Mouse (Mus musculus) limb, embryonic 12.5 days (tissue): ENCODE measurements at regions not wholly inside any gene's neighbourhood (a gene's known extent, or its start where the extent isn't known, plus 50 kb on each side); places are given as distances from the start of the nearest gene placed in this dataset.

ENCODE experiments used
- ATAC-seq: fragments of 200-750 bp; cut with Nextera tagmentation; 2 replicates; pipeline ENCODE4 v1.8.0; 2017; ENCODE audit warnings: low read depth, moderate TSS enrichment; ENCODE audit not compliant: insufficient number of reproducible peaks, insufficient read depth, low FRiP score, low TSS enrichment
- H3K27ac ChIP-seq: fragments of 300-500 bp; sonication (generic); 2 replicates; pipeline ENCODE4 v1.5.1; 2016; ENCODE audit warnings: mild to moderate bottlenecking, moderate library complexity
- H3K27me3 ChIP-seq: fragments of 300-500 bp; sonication (generic); 2 replicates; pipeline ENCODE4 v1.6.1; 2016; ENCODE audit warnings: mild to moderate bottlenecking, moderate library complexity
- H3K36me3 ChIP-seq: fragments of 300-500 bp; sonication (generic); 2 replicates; pipeline ENCODE4 v1.6.1; 2016; ENCODE audit warnings: mild to moderate bottlenecking, moderate library complexity
- H3K4me1 ChIP-seq: fragments of 300-500 bp; sonication (generic); replicated peaks from 2 replicates; pipeline ENCODE4 v1.6.1; 2016
- H3K4me2 ChIP-seq: fragments of 300-500 bp; sonication (generic); 2 replicates; pipeline ENCODE4 v1.6.1; 2016; ENCODE audit warnings: mild to moderate bottlenecking, moderate library complexity
- H3K4me3 ChIP-seq: fragments of 300-500 bp; sonication (generic); replicated peaks from 2 replicates; pipeline ENCODE4 v1.5.1; 2016; ENCODE audit warnings: mild to moderate bottlenecking
- H3K9ac ChIP-seq: fragments of 300-500 bp; sonication (generic); replicated peaks from 2 replicates; pipeline ENCODE4 v1.6.1; 2016; ENCODE audit warnings: mild to moderate bottlenecking, moderate library complexity
- H3K9me3 ChIP-seq: fragments of 300-500 bp; sonication (generic); 2 replicates; pipeline ENCODE4 v1.6.1; 2016; ENCODE audit warnings: mild to moderate bottlenecking, moderate library complexity
- WGBS: fragments of 180-500 bp; shearing (Covaris S2); methylation state at CpG from one replicate; pipeline ENCODE4 v1.1.7; 2016; 5-methylcytosine and 5-hydroxymethylcytosine counted together

- no peaks in the 10 kb centered on the region for H3K27me3 ChIP-seq
- H3K36me3 ChIP-seq: no peaks in the 10 kb centered on the region
- 90% methylated on average over 8 of the region's 8 CpGs for WGBS
- no peaks in the 10 kb centered on the region for H3K9me3 ChIP-seq
- H3K4me2 ChIP-seq: no peak overlapping the region
- no peaks in the 10 kb centered on the region for H3K4me1 ChIP-seq
- ATAC-seq: no peak
- H3K27ac ChIP-seq: no peak overlapping the region
- H3K4me3 ChIP-seq: no peak overlapping the region
- H3K9ac ChIP-seq: no peak overlapping the region
These were observed 272.2 kb downstream of the Sec61b start for GRCm38 (mm10) chr4:47746498-47747190.

- H3K27ac ChIP-seq: no peak overlapping the region
- H3K9me3 ChIP-seq: peaks cover 6% of the 10 kb centered on the region; the same call in 1 of the 2 replicates
- no peak overlapping the region for H3K4me2 ChIP-seq
- ATAC-seq: no peak
- WGBS: 81% methylated on average over 6 of the region's 6 CpGs
- no peak overlapping the region for H3K4me3 ChIP-seq
- no peaks in the 10 kb centered on the region for H3K27me3 ChIP-seq
- H3K9ac ChIP-seq: no peak overlapping the region
- H3K4me1 ChIP-seq: no peaks in the 10 kb centered on the region
- H3K36me3 ChIP-seq: no peaks in the 10 kb centered on the region
These were observed 272.6 kb upstream of the Nr4a3 start for GRCm38 (mm10) chr4:47772230-47772920.

- Histone ChIP-seq H3K4me1 (no peaks in the 10 kb centered on the region), H3K27ac (no peak overlapping the region), H3K4me2 (no peak overlapping the region), H3K27me3 (no peaks in the 10 kb centered on the region), H3K9ac (no peak overlapping the region), H3K4me3 (no peak overlapping the region), H3K36me3 (no peaks in the 10 kb centered on the region), H3K9me3 (peaks cover 6% of the 10 kb centered on the region; the same call in 1 of the 2 replicates)
- ATAC-seq: no peak
- WGBS: 91% methylated on average over 5 of the region's 5 CpGs
These were observed 270.3 kb upstream of the Nr4a3 start for GRCm38 (mm10) chr4:47774664-47775063.

- H3K4me2 ChIP-seq: no peak overlapping the region
- no peak for ATAC-seq
- no peaks in the 10 kb centered on the region for H3K27me3 ChIP-seq
- H3K4me3 ChIP-seq: no peak overlapping the region
- no peak overlapping the region for H3K27ac ChIP-seq
- H3K36me3 ChIP-seq: no peaks in the 10 kb centered on the region
- H3K9ac ChIP-seq: no peak overlapping the region
- H3K9me3 ChIP-seq: peaks cover 6% of the 10 kb centered on the region; the same call in 1 of the 2 replicates
- no peaks in the 10 kb centered on the region for H3K4me1 ChIP-seq
- WGBS: 82% methylated on average over 4 of the region's 4 CpGs
These were observed 263.9 kb upstream of the Nr4a3 start for GRCm38 (mm10) chr4:47781039-47781438.

- no peak overlapping the region for H3K4me2 ChIP-seq
- no peak for ATAC-seq
- 60% methylated on average over 4 of the region's 4 CpGs for WGBS
These were observed 248.0 kb upstream of the Nr4a3 start for GRCm38 (mm10) chr4:47796977-47797376.

GRCm38 (mm10) chr4:47799165-47799564 is 245.8 kb upstream of the Nr4a3 start:
- Histone ChIP-seq H3K36me3 (no peaks in the 10 kb centered on the region), H3K4me2 (no peak overlapping the region), H3K4me1 (no peaks in the 10 kb centered on the region), H3K9ac (no peak overlapping the region), H3K9me3 (no peaks in the 10 kb centered on the region), H3K27me3 (no peaks in the 10 kb centered on the region), H3K4me3 (no peak overlapping the region), H3K27ac (no peak overlapping the region)
- WGBS: 95% methylated on average over 5 of the region's 5 CpGs
- no peak for ATAC-seq

More at GRCm38 (mm10) chr4:47796977-47797376, 248.0 kb upstream of the Nr4a3 start:
- H3K9me3 ChIP-seq: no peaks in the 10 kb centered on the region
- H3K27me3 ChIP-seq: no peaks in the 10 kb centered on the region
- H3K27ac ChIP-seq: no peak overlapping the region
- no peaks in the 10 kb centered on the region for H3K36me3 ChIP-seq
- no peak overlapping the region for H3K9ac ChIP-seq
- no peak overlapping the region for H3K4me3 ChIP-seq
- no peaks in the 10 kb centered on the region for H3K4me1 ChIP-seq

- H3K9ac ChIP-seq: no peak overlapping the region
- H3K4me2 ChIP-seq: no peak overlapping the region
- ATAC-seq: no peak
- no peaks in the 10 kb centered on the region for H3K27me3 ChIP-seq
- no peaks in the 10 kb centered on the region for H3K9me3 ChIP-seq
- no peaks in the 10 kb centered on the region for H3K36me3 ChIP-seq
- no peak overlapping the region for H3K27ac ChIP-seq
- H3K4me1 ChIP-seq: no peaks in the 10 kb centered on the region
- WGBS: 61% methylated on average over 3 of the region's 3 CpGs
- no peak overlapping the region for H3K4me3 ChIP-seq
These were observed 241.8 kb upstream of the Nr4a3 start for GRCm38 (mm10) chr4:47803111-47803510.

- ATAC-seq: no peak
- no peaks in the 10 kb centered on the region for H3K27me3 ChIP-seq
- no peaks in the 10 kb centered on the region for H3K9me3 ChIP-seq
- WGBS: 19% methylated on average over 3 of the region's 3 CpGs
- no peaks in the 10 kb centered on the region for H3K4me1 ChIP-seq
- no peak overlapping the region for H3K9ac ChIP-seq
- no peak overlapping the region for H3K4me2 ChIP-seq
- no peaks in the 10 kb centered on the region for H3K36me3 ChIP-seq
- H3K27ac ChIP-seq: no peak overlapping the region
- no peak overlapping the region for H3K4me3 ChIP-seq
These were observed 237.1 kb upstream of the Nr4a3 start for GRCm38 (mm10) chr4:47807877-47808276.

GRCm38 (mm10) chr4:47814030-47814429 is 230.9 kb upstream of the Nr4a3 start:
- no peak for ATAC-seq
- no peaks in the 10 kb centered on the region for H3K4me1 ChIP-seq
- whole genome bisulfite sequencing: 79% methylated on average over 7 of the region's 7 CpGs

GRCm38 (mm10) chr4:47818371-47819159 is 226.4 kb upstream of the Nr4a3 start:
- WGBS: 91% methylated on average over 18 of the region's 18 CpGs
- H3K4me1 ChIP-seq: no peaks in the 10 kb centered on the region
- H3K9me3 ChIP-seq: no peaks in the 10 kb centered on the region
- no peak overlapping the region for H3K9ac ChIP-seq
- H3K4me2 ChIP-seq: no peak overlapping the region
- H3K27me3 ChIP-seq: no peaks in the 10 kb centered on the region
- no peaks in the 10 kb centered on the region for H3K36me3 ChIP-seq
- H3K4me3 ChIP-seq: no peak overlapping the region
- ATAC-seq: no peak
- H3K27ac ChIP-seq: no peak overlapping the region

More at GRCm38 (mm10) chr4:47814030-47814429, 230.9 kb upstream of the Nr4a3 start:
- Histone ChIP-seq H3K27ac (no peak overlapping the region), H3K4me2 (no peak overlapping the region), H3K27me3 (no peaks in the 10 kb centered on the region), H3K4me3 (no peak overlapping the region), H3K9me3 (no peaks in the 10 kb centered on the region), H3K36me3 (no peaks in the 10 kb centered on the region), H3K9ac (no peak overlapping the region)

GRCm38 (mm10) chr4:47820562-47820961 is 224.4 kb upstream of the Nr4a3 start:
- no peak for ATAC-seq
- Histone ChIP-seq H3K4me2 (no peak overlapping the region), H3K27me3 (no peaks in the 10 kb centered on the region), H3K9me3 (no peaks in the 10 kb centered on the region), H3K9ac (no peak overlapping the region), H3K4me3 (no peak overlapping the region), H3K36me3 (no peaks in the 10 kb centered on the region), H3K27ac (no peak overlapping the region), H3K4me1 (no peaks in the 10 kb centered on the region)
- 82% methylated on average over 1 of the region's 1 CpGs for WGBS
